20 mouse cellular contexts compared by ENCODE assay signal in the genomic region with DNA sequence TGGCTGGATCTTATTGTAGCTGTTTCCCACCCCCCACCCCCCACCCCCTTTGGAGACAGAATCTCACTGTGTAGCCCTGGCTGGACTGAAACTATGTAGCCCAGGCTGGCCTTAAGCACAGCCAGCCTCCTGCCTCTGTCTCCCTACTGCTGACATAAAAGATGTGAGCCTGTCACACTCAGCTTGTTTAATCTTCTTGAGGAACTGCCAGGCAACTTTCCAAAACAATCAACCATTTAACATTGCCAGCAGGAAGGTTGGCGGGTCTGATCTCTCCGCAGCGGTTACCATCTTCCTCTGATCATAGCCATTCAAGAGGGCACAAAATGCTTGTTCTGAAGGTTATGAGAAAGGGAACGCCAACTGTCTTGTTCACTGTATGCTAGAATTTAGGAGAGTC.
"Had no signal": no experiment of that assay in that cellular context is flagged by ENCODE, and none has a peak within 500 bp of the region (broad histone marks: within the 10 kb centered on the region; RNA-seq: fewer than 3 reads in every experiment).

No protein-coding gene starts in this region.

- H3K4me3 ChIP-seq: lung, embryonic 15.5 days; megakaryocyte, embryonic 14.5 days; midbrain, embryonic 12.5 days; midbrain, embryonic 15.5 days; neural tube, embryonic 13.5 days; neural tube, embryonic 15.5 days had no signal

- H3K9ac ChIP-seq: liver, postnatal 0 days; lung, embryonic 15.5 days; midbrain, embryonic 12.5 days; midbrain, embryonic 15.5 days; neural tube, embryonic 13.5 days; neural tube, embryonic 15.5 days had no signal

- H3K9me3 ChIP-seq: lung, embryonic 15.5 days; megakaryocyte, embryonic 14.5 days; midbrain, embryonic 12.5 days; midbrain, embryonic 15.5 days; neural tube, embryonic 13.5 days; neural tube, embryonic 15.5 days had no signal

- H3K4me2 ChIP-seq: lung, embryonic 15.5 days; midbrain, embryonic 12.5 days; midbrain, embryonic 15.5 days; neural tube, embryonic 13.5 days; neural tube, embryonic 15.5 days had no signal

- H3K27me3 ChIP-seq: lung, embryonic 15.5 days; midbrain, embryonic 12.5 days; midbrain, embryonic 15.5 days; neural tube, embryonic 13.5 days; neural tube, embryonic 15.5 days had no signal

- ATAC-seq: liver, postnatal 0 days; lung, postnatal 0 days; midbrain, embryonic 15.5 days had no signal

- H3K36me3 ChIP-seq: lung, embryonic 15.5 days; midbrain, embryonic 12.5 days; midbrain, embryonic 15.5 days; neural tube, embryonic 13.5 days; neural tube, embryonic 15.5 days had no signal

- DNase-seq: liver, postnatal 0 days; lung, adult 2 months; lung, postnatal 14 days; lung, postnatal 36 days; retina, postnatal 1 day; right cerebral cortex, adult 18-20 months; right cerebral cortex, postnatal 25 days; right cerebral cortex, postnatal 4 days; spleen, adult 18-20 months; thymus, adult 18-20 months; thymus, postnatal 14 days; thymus, postnatal 36 days had no signal

- H3K27ac ChIP-seq: lung, embryonic 15.5 days; macrophage; midbrain, embryonic 12.5 days; midbrain, embryonic 15.5 days; neural tube, embryonic 13.5 days; neural tube, embryonic 15.5 days had no signal
